Mouse (Mus musculus) neural tube, postnatal 0 days (tissue): ENCODE results near the gene Mns1. TPM values are rescaled to one million over a fixed set of nuclear protein-coding genes. Genes with fewer than 3 reads are reported as not detected.

Source experiments
- microRNA-seq: library from miRNA; unstranded; fragments of <30 nt; microRNA quantifications from one replicate; pipeline ENCODE4, GENCODE M21; 2016
- polyA plus RNA-seq: library from polyadenylated mRNA; unstranded; fragments of >200 nt; fragmentation: Nextera tagmentation; extraction: Ambion mirVana; gene quantifications from 2 replicates; pipeline ENCODE4 v1.2.1, GENCODE M21; 2015

The Mns1 gene
- polyA plus RNA-seq, result 4.4 and 5.2 TPM in 2 replicates

GRCm38 (mm10) chr9:72437822-72438701 lies at the start of gene Mns1:
Gene Mns1 (plus strand): TSS chr9:72438011.

DNA sequence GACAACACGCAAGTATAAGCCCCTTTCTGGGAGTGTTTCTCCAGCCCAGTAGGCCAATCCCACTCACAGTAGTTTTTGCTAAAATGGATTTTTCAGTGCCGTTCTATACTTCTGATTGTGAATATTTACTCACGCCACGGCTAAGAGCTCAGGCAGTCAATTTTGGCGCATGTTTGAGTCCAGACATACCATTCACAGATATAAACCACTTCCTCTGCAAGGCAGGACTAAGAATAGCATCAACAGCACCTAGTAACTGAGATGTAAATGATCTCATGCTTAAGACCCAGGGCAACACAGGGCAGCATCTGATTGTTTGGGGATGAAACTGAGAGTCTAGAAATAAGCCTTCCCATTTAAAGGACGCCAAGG lies 54.4 kb downstream of the Mns1 start, which contains the start of gene Tex9:
Tex9 (minus strand) TSS at position 19 of the 372 bp plus-strand sequence.

Small RNA genes lying within 50 kb of the gene (microRNA-seq; reads per million reads assigned to microRNA genes)
- not detected for gene Gm28010

Other genes starting within 250 kb of the Mns1 start
- gene Zfp280d, start 163.2 kb upstream of the Mns1 start, polyA plus RNA-seq, result 20.2 and 22.2 TPM in 2 replicates
- gene Tex9, start 54.2 kb downstream of the Mns1 start, polyA plus RNA-seq, result 32.6 and 33.5 TPM in 2 replicates
- 12.3 and 13.5 TPM in 2 replicates for gene Rfx7, start 94.2 kb downstream of the Mns1 start, polyA plus RNA-seq
- gene Nedd4, start 224.3 kb downstream of the Mns1 start, polyA plus RNA-seq, result 313 and 338 TPM in 2 replicates